Mouse (Mus musculus): ENCODE data around the gene Nhej1. TPM values are rescaled to one million over a fixed set of nuclear protein-coding genes. Genes with fewer than 3 reads are reported as not detected.

Nhej1 gene
- polyA plus RNA-seq, 1 experiment = 1.3 TPM

DNA sequence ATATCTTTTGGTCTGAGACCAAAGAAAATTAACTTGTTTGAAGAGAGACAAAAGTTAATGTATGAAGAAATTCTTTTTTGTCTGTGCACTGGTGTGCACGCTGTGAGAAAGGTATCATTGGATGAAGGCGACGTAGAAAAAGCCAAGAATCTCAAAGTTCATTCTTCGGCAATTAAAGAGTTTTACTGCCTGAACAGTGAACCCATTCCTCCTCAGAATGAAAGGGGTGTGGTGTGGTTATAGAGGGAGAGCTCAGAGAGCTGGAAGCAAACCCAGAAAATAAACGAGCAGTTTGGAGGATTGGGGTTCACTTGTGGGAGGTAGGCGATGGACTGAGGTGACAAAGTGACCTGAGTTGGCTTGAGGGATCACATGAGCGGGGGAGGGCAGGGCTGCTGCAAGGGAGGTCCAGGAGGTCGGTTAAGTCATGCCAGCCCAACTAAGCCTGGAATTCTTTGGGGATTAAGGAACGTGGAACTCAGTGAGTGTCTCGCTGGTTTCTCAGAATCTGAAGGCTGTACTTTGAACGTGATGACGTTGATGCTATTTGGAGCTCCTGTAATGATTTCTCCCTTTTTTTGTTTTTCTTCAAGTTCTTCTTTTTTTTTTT is 188.7 kb downstream of the Nhej1 start:
- 52% methylated on average over 12 of the region's 12 CpGs for WGBS
- no peak for TF ChIP-seq POLR2A (IDR thresholded peaks at IDR 0.05; ENCODE audit: low read depth, low read length)
- no peak for TF ChIP-seq CTCF (IDR thresholded peaks at IDR 0.05; ENCODE audit: extremely low read depth, insufficient read depth, insufficient read length, insufficient replicate concordance)
- Histone ChIP-seq H3K4me3 (ENCODE audit: extremely low read depth, insufficient read depth, insufficient read length) (no peak overlapping the region), H3K27me3 (ENCODE audit: control insufficient read depth, insufficient read depth, low read length) (no peaks in the 10 kb centered on the region), H3K4me1 (ENCODE audit: control insufficient read depth, insufficient read depth, insufficient read length) (no peaks in the 10 kb centered on the region), H3K27ac (ENCODE audit: insufficient read depth, low read length) (no peak overlapping the region), H3K36me3 (ENCODE audit: control insufficient read depth, insufficient read depth, low read length) (no peaks in the 10 kb centered on the region)
- DNase-seq (ENCODE audit: low read depth in 1 of 2, low spot score in 2 of 2) = no peak

DNA sequence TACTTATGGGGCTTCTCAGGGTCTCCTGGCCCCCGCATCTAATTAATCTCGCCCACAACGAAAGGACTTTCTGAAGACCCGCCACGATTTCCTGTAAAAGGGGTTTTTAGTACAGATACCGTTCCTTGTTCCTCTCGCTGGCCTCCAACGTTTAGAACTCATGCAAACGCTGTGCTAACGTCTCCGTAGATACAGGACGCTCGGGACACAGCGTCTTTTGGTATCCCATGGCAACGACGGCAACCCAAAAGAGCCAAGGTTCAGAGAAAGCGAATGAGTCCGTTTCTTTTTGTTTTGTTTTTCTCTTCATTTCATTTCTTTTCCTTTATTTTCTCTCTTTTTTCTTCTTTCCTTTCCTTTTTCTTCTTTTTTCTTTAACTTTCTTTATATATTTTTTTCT is 189.6 kb downstream of the Nhej1 start, which contains the start of gene Cfap65:
TSS of gene Cfap65 (minus strand) at position 198 of the 400 bp plus-strand sequence.
- Histone ChIP-seq H3K4me1 (ENCODE audit: control insufficient read depth, insufficient read depth, insufficient read length) (no peaks in the 10 kb centered on the region), H3K36me3 (ENCODE audit: control insufficient read depth, insufficient read depth, low read length) (no peaks in the 10 kb centered on the region), H3K27ac (ENCODE audit: insufficient read depth, low read length) (no peak within 1 kb of the TSS), H3K27me3 (ENCODE audit: control insufficient read depth, insufficient read depth, low read length) (no peaks in the 10 kb centered on the region), H3K4me3 (ENCODE audit: extremely low read depth, insufficient read depth, insufficient read length) (no peak within 1 kb of the TSS)
- TF ChIP-seq CTCF (IDR thresholded peaks at IDR 0.05; ENCODE audit: extremely low read depth, insufficient read depth, insufficient read length, insufficient replicate concordance) = no peak
- TF ChIP-seq POLR2A (IDR thresholded peaks at IDR 0.05; ENCODE audit: low read depth, low read length) = no peak
- DNase-seq (ENCODE audit: low read depth in 1 of 2, low spot score in 2 of 2) = no peak
- WGBS = 4% methylated on average over 18 of the region's 18 CpGs

DNA sequence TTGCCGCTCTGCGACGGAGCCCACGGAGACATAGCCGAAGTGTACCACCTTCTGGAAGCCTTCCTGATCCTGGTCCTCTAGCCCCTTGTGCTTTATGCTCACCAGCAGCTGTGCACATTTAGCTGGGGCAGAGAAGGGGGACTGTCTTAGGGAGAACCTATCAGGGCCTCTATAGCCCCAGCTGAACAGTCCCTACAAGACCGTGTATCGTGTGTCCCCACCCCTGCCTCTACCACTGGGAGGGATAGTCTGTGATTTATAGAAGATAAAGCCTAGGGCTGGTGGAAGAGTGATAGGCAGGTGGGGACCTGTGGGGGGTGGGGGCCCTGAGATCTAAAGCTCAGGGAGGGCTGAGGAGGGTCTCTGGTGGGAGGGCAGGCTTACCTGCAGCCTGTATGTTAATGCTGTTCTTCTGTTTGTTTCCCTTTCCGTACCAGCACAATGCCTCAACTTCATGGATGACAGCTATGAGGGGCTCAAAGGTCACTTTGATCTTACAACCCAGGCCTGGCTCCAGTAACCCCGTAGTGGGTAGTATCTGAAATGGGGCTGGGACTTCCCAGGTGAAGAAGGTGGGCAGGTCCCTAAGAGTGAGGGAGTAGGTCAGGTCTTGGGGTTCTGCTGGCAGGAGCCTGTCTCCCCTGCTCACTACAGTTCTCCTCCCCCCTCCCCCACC is 197.2 kb downstream of the Nhej1 start:
- Histone ChIP-seq H3K4me1 (ENCODE audit: control insufficient read depth, insufficient read depth, insufficient read length) (no peaks in the 10 kb centered on the region), H3K36me3 (ENCODE audit: control insufficient read depth, insufficient read depth, low read length) (no peaks in the 10 kb centered on the region), H3K27me3 (ENCODE audit: control insufficient read depth, insufficient read depth, low read length) (no peaks in the 10 kb centered on the region), H3K4me3 (ENCODE audit: extremely low read depth, insufficient read depth, insufficient read length) (no peak overlapping the region), H3K27ac (ENCODE audit: insufficient read depth, low read length) (no peak overlapping the region)
- DNase-seq (ENCODE audit: low read depth in 1 of 2, low spot score in 2 of 2) = no peak
- 85% methylated on average over 9 of the region's 9 CpGs for WGBS
- TF ChIP-seq POLR2A (IDR thresholded peaks at IDR 0.05; ENCODE audit: low read depth, low read length) (no peak), CTCF (IDR thresholded peaks at IDR 0.05; ENCODE audit: extremely low read depth, insufficient read depth, insufficient read length, insufficient replicate concordance) (no peak)

DNA sequence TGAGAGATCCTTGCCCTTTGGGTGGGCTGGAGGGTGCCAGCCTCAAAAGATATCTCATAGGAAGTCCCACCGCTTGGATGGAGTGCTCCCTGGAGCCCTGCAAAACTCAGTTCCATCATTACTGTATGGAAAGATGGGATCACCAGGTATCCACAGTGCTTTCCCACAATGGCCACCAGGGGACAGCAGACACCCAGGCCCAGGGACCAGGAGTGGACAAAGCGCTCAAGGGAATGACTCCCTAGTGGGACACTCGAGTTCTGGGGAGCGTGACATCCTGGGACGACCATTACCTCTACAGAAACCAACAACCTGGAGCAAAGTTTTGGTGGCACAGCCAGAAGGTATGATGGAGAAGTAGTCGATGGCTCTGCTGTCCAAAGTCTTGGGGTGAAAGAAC is 198.3 kb downstream of the Nhej1 start:
- H3K4me1 ChIP-seq (ENCODE audit: control insufficient read depth, insufficient read depth, insufficient read length) = no peaks in the 10 kb centered on the region
- TF ChIP-seq CTCF (IDR thresholded peaks at IDR 0.05; ENCODE audit: extremely low read depth, insufficient read depth, insufficient read length, insufficient replicate concordance) (no peak), POLR2A (IDR thresholded peaks at IDR 0.05; ENCODE audit: low read depth, low read length) (no peak)
- no peak overlapping the region for H3K4me3 ChIP-seq (ENCODE audit: extremely low read depth, insufficient read depth, insufficient read length)
- WGBS = 47% methylated on average over 6 of the region's 6 CpGs
- DNase-seq (ENCODE audit: low read depth in 1 of 2, low spot score in 2 of 2) = no peak
- H3K27ac ChIP-seq (ENCODE audit: insufficient read depth, low read length) = no peak overlapping the region
- H3K36me3 ChIP-seq (ENCODE audit: control insufficient read depth, insufficient read depth, low read length) = no peaks in the 10 kb centered on the region
- H3K27me3 ChIP-seq (ENCODE audit: control insufficient read depth, insufficient read depth, low read length) = no peaks in the 10 kb centered on the region

DNA sequence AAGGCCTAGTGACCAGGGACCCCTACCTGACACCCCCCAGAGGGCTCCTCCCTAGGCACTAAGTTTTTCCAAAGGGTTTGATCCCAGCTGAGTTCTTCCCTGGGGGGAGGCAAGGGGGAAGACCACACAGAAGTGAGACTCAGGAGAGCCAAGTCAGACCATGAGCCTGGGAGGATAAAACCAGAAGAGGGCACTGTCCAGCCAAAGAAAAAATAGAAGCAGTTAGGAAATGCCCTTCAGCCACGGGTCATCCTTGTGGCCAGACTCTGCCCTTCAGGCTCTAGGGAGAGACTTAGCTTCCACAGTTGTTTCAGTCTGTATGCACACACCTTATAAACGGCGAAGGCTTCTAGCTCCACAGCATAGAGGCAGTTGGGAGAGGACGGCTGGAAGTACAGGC is 200.5 kb downstream of the Nhej1 start:
- 67% methylated on average over 4 of the region's 4 CpGs for WGBS
- H3K36me3 ChIP-seq (ENCODE audit: control insufficient read depth, insufficient read depth, low read length) = no peaks in the 10 kb centered on the region
- H3K27me3 ChIP-seq (ENCODE audit: control insufficient read depth, insufficient read depth, low read length) = no peaks in the 10 kb centered on the region
- no peaks in the 10 kb centered on the region for H3K4me1 ChIP-seq (ENCODE audit: control insufficient read depth, insufficient read depth, insufficient read length)
- TF ChIP-seq CTCF (IDR thresholded peaks at IDR 0.05; ENCODE audit: extremely low read depth, insufficient read depth, insufficient read length, insufficient replicate concordance) = no peak
- TF ChIP-seq POLR2A (IDR thresholded peaks at IDR 0.05; ENCODE audit: low read depth, low read length) = no peak
- no peak overlapping the region for H3K4me3 ChIP-seq (ENCODE audit: extremely low read depth, insufficient read depth, insufficient read length)
- no peak for DNase-seq (ENCODE audit: low read depth in 1 of 2, low spot score in 2 of 2)
- H3K27ac ChIP-seq (ENCODE audit: insufficient read depth, low read length) = no peak overlapping the region

Other genes with a start within 250 kb of the Nhej1 start
- 0.08 TPM in 1 of 2 replicates, not detected in the other for gene Fev, start 239.8 kb downstream of the Nhej1 start, polyA plus RNA-seq (2012; rRNA removed)
- not detected in 2 replicates for gene Cryba2, start 232.1 kb downstream of the Nhej1 start, polyA plus RNA-seq (2012; rRNA removed)
- not detected in 2 replicates for gene Cfap65, start 189.6 kb downstream of the Nhej1 start, polyA plus RNA-seq (2012; rRNA removed)
- gene Ihh, start 173.5 kb downstream of the Nhej1 start, polyA plus RNA-seq (2012; rRNA removed) = 0.18 and 0.26 TPM in 2 replicates
- gene Slc23a3, start 8.7 kb upstream of the Nhej1 start, polyA plus RNA-seq (2012; rRNA removed) = 0.30 and 0.50 TPM in 2 replicates
- 59.3 and 71.7 TPM in 2 replicates for gene Cnppd1, start 17.5 kb upstream of the Nhej1 start, polyA plus RNA-seq (2012; rRNA removed)
- 88.2 and 101 TPM in 2 replicates for gene Retreg2, start 17.6 kb upstream of the Nhej1 start, polyA plus RNA-seq (2012; rRNA removed)
- 47.7 and 53.2 TPM in 2 replicates for gene Zfand2b, start 43.4 kb upstream of the Nhej1 start, polyA plus RNA-seq (2012; rRNA removed)
- gene Abcb6, start 55.2 kb upstream of the Nhej1 start, polyA plus RNA-seq (2012; rRNA removed) = 14.0 and 15.7 TPM in 2 replicates
- gene Ankzf1, start 67.0 kb upstream of the Nhej1 start, polyA plus RNA-seq (2012; rRNA removed) = 15.5 and 15.9 TPM in 2 replicates
- gene Atg9a, start 67.0 kb upstream of the Nhej1 start, polyA plus RNA-seq (2012; rRNA removed) = 34.5 and 40.8 TPM in 2 replicates
- 5.3 and 5.7 TPM in 2 replicates for gene Glb1l, start 85.6 kb upstream of the Nhej1 start, polyA plus RNA-seq (2012; rRNA removed)
- 121 and 131 TPM in 2 replicates for gene Stk16, start 85.6 kb upstream of the Nhej1 start, polyA plus RNA-seq (2012; rRNA removed)
- gene Tuba4a, start 94.7 kb upstream of the Nhej1 start, polyA plus RNA-seq (2012; rRNA removed) = 123 and 132 TPM in 2 replicates
- 0.19 TPM in 1 of 2 replicates, not detected in the other for gene A630095N17Rik, start 106.9 kb upstream of the Nhej1 start, polyA plus RNA-seq (2012; rRNA removed)
- gene Dnajb2, start 111.2 kb upstream of the Nhej1 start, polyA plus RNA-seq (2012; rRNA removed) = 32.6 and 45.8 TPM in 2 replicates
- 0.22 and 0.35 TPM in 2 replicates for gene Ptprn, start 139.3 kb upstream of the Nhej1 start, polyA plus RNA-seq (2012; rRNA removed)
- 0.18 TPM in 1 of 2 replicates, not detected in the other for gene Resp18, start 153.2 kb upstream of the Nhej1 start, polyA plus RNA-seq (2012; rRNA removed)
- gene Dnpep, start 192.8 kb upstream of the Nhej1 start, polyA plus RNA-seq (2012; rRNA removed) = 76.1 and 81.0 TPM in 2 replicates
- gene Des, start 235.1 kb upstream of the Nhej1 start, polyA plus RNA-seq (2012; rRNA removed) = 40.5 and 49.3 TPM in 2 replicates

All from spleen, adult 2 months (tissue).